Mouse (Mus musculus) MEL (cell line): ENCODE data around the gene Ubtf. TPM values are rescaled to one million over a fixed set of nuclear protein-coding genes. Genes with fewer than 3 reads are reported as not detected.

Experiments
- DNase-seq: peaks from one replicate; pipeline ENCODE4 v3.0.0; 2011; ENCODE audit warnings: low read depth, low spot score
- H3K27ac ChIP-seq: 2 replicates; pipeline ENCODE4 v1.5.1; 2012; ENCODE audit warnings: low read depth, mild to moderate bottlenecking, control low read depth, low read length, moderate library complexity; ENCODE audit not compliant: control insufficient read depth
- H3K27me3 ChIP-seq, 2 experiments: fragments of 150-350 bp in 1 of 2; sonication (generic) in 1 of 2; 2 replicates each; pipeline ENCODE4 v1.6.1; 2012; ENCODE audit warnings: low read length in 2 of 2, mild to moderate bottlenecking in 2 of 2, improper control_type of control experiment in 1 of 2, moderate library complexity in 1 of 2; ENCODE audit not compliant: insufficient read depth in 2 of 2, control insufficient read depth in 1 of 2
- H3K36me3 ChIP-seq, 2 experiments: 2 replicates each; pipeline ENCODE4 v1.6.1; 2012 to 2014; ENCODE audit warnings: low read length in 2 of 2, improper control_type of control experiment in 1 of 2, inconsistent platforms in 1 of 2, mild to moderate bottlenecking in 1 of 2; ENCODE audit not compliant: insufficient read depth in 2 of 2, control insufficient read depth in 1 of 2
- H3K4me1 ChIP-seq, 2 experiments: fragments of 150-350 bp in 1 of 2; sonication (generic) in 1 of 2; 2 replicates each; pipeline ENCODE4 v1.6.1; 2012; ENCODE audit warnings: low read length in 2 of 2, improper control_type of control experiment in 1 of 2, mild to moderate bottlenecking in 1 of 2; ENCODE audit not compliant: insufficient read depth in 2 of 2, control insufficient read depth in 1 of 2
- H3K4me3 ChIP-seq, 2 experiments: fragments of 150-350 bp in 1 of 2; sonication (generic) in 1 of 2; 2 replicates each; pipeline ENCODE4 v1.5.1; 2012; ENCODE audit warnings: low read depth in 2 of 2, low read length in 2 of 2, mild to moderate bottlenecking in 2 of 2, moderate library complexity in 2 of 2, control low read depth in 1 of 2, improper control_type of control experiment in 1 of 2; ENCODE audit not compliant: control insufficient read depth in 1 of 2, insufficient read depth in 1 of 2
- H3K79me2 ChIP-seq: 2 replicates; pipeline ENCODE4 v1.6.1; 2012; ENCODE audit warnings: mild to moderate bottlenecking, low read length, moderate library complexity; ENCODE audit not compliant: control insufficient read depth, poor library complexity, insufficient read depth
- H3K9ac ChIP-seq: 2 replicates; pipeline ENCODE4 v1.6.1; 2012; ENCODE audit warnings: low read depth, mild to moderate bottlenecking, control low read depth, low read length, moderate library complexity; ENCODE audit not compliant: control insufficient read depth, poor library complexity, severe bottlenecking
- H3K9me3 ChIP-seq: fragments of 150-350 bp; sonication (generic); replicated peaks from 2 replicates; pipeline ENCODE4 v1.6.1; 2012; ENCODE audit warnings: mild to moderate bottlenecking, low read length, improper control_type of control experiment, moderate library complexity; ENCODE audit not compliant: insufficient read depth
- CHD1 ChIP-seq: IDR thresholded peaks from 2 replicates; pipeline ENCODE4 v1.6.1; 2012; ENCODE audit warnings: low read depth, mild to moderate bottlenecking, inconsistent platforms, low read length, improper control_type of control experiment
- CHD2 ChIP-seq: IDR thresholded peaks from 2 replicates; pipeline ENCODE4 v1.6.1; 2011; ENCODE audit warnings: low read length, improper control_type of control experiment
- CTCF ChIP-seq, 3 experiments: IDR thresholded peaks in 2 of 3; conservative IDR thresholded peaks in 1 of 3; 2 replicates each; pipeline ENCODE4 v1.5.1; 2011 to 2012; ENCODE audit warnings: low read length in 3 of 3, low read depth in 2 of 3, mild to moderate bottlenecking in 2 of 3, improper control_type of control experiment in 1 of 3, inconsistent platforms in 1 of 3, mixed read lengths in 1 of 3, moderate library complexity in 1 of 3; ENCODE audit not compliant: control insufficient read depth in 1 of 3, insufficient read depth in 1 of 3, poor library complexity in 1 of 3, severe bottlenecking in 1 of 3
- E2F4 ChIP-seq: IDR thresholded peaks from 2 replicates; pipeline ENCODE4 v1.6.1; 2011; ENCODE audit warnings: low read depth, low read length, improper control_type of control experiment, borderline replicate concordance
- ELF1 ChIP-seq: IDR thresholded peaks from 2 replicates; pipeline ENCODE4 v1.6.1; 2014; ENCODE audit warnings: low read depth, mild to moderate bottlenecking, inconsistent platforms, low read length, improper control_type of control experiment, moderate library complexity
- EP300 ChIP-seq, 2 experiments: IDR thresholded peaks; 2 replicates each; pipeline ENCODE4 v1.6.1; 2011; ENCODE audit warnings: improper control_type of control experiment in 2 of 2, low read length in 2 of 2, low read depth in 1 of 2, mild to moderate bottlenecking in 1 of 2
- GABPA ChIP-seq: IDR thresholded peaks from 2 replicates; pipeline ENCODE4 v1.6.1; 2012; ENCODE audit warnings: low read depth, mild to moderate bottlenecking, inconsistent platforms, low read length, improper control_type of control experiment, moderate library complexity
- GATA1 ChIP-seq: IDR thresholded peaks from 2 replicates; pipeline ENCODE4 v1.6.1; 2011; ENCODE audit warnings: low read depth, low read length, improper control_type of control experiment
- HCFC1 ChIP-seq: IDR thresholded peaks from 2 replicates; pipeline ENCODE4 v1.6.1; 2012; ENCODE audit warnings: low read depth, mild to moderate bottlenecking, inconsistent platforms, low read length, improper control_type of control experiment, moderate library complexity
- JUND ChIP-seq: IDR thresholded peaks from 2 replicates; pipeline ENCODE4 v1.6.1; 2011; ENCODE audit warnings: low read depth, mild to moderate bottlenecking, improper control_type of control experiment, low read length
- KAT2A ChIP-seq: conservative IDR thresholded peaks from 2 replicates; pipeline ENCODE4 v1.6.1; 2012; ENCODE audit warnings: low read depth, low read length, improper control_type of control experiment, inconsistent platforms
- MAX ChIP-seq: IDR thresholded peaks from 2 replicates; pipeline ENCODE4 v1.6.1; 2011; ENCODE audit warnings: low read length, improper control_type of control experiment
- MEF2A ChIP-seq: IDR thresholded peaks from 2 replicates; pipeline ENCODE4 v1.6.1; 2014; ENCODE audit warnings: low read depth, mild to moderate bottlenecking, inconsistent platforms, low read length, improper control_type of control experiment; ENCODE audit not compliant: poor library complexity, insufficient replicate concordance, severe bottlenecking; ENCODE audit errors: extremely low read depth
- MXI1 ChIP-seq: IDR thresholded peaks from 2 replicates; pipeline ENCODE4 v1.6.1; 2011; ENCODE audit warnings: mild to moderate bottlenecking, low read depth, low read length, improper control_type of control experiment
- MYB ChIP-seq: IDR thresholded peaks from 2 replicates; pipeline ENCODE4 v1.6.1; 2011; ENCODE audit warnings: mild to moderate bottlenecking, low read depth, low read length, improper control_type of control experiment
- MYC ChIP-seq: IDR thresholded peaks from 2 replicates; pipeline ENCODE4 v1.6.1; 2011; ENCODE audit warnings: low read depth, mild to moderate bottlenecking, low read length, improper control_type of control experiment, moderate library complexity
- NELFE ChIP-seq: IDR thresholded peaks from 2 replicates; pipeline ENCODE4 v1.6.1; 2011; ENCODE audit warnings: low read depth, low read length, improper control_type of control experiment
- POLR2A ChIP-seq, 2 experiments: IDR thresholded peaks; 2 replicates each; pipeline ENCODE4 v1.6.1; 2011 to 2012; ENCODE audit warnings: low read length in 2 of 2, mild to moderate bottlenecking in 2 of 2, control low read depth in 1 of 2, improper control_type of control experiment in 1 of 2, low read depth in 1 of 2, moderate library complexity in 1 of 2; ENCODE audit not compliant: control insufficient read depth in 1 of 2, insufficient read depth in 1 of 2, poor library complexity in 1 of 2
- POLR2AphosphoS5 ChIP-seq: IDR thresholded peaks from 2 replicates; pipeline ENCODE4 v1.6.1; 2012; ENCODE audit warnings: low read depth, borderline replicate concordance, mild to moderate bottlenecking, inconsistent platforms, low read length, moderate library complexity, mixed read lengths
- RCOR1 ChIP-seq: IDR thresholded peaks from 2 replicates; pipeline ENCODE4 v1.6.1; 2012; ENCODE audit warnings: low read depth, mild to moderate bottlenecking, inconsistent platforms, low read length, improper control_type of control experiment
- SIN3A ChIP-seq: IDR thresholded peaks from 2 replicates; pipeline ENCODE4 v1.6.1; 2012; ENCODE audit warnings: low read length, improper control_type of control experiment, inconsistent platforms
- SMC3 ChIP-seq: IDR thresholded peaks from 2 replicates; pipeline ENCODE4 v1.6.1; 2011; ENCODE audit warnings: low read depth, low read length, improper control_type of control experiment
- TAL1 ChIP-seq: IDR thresholded peaks from 2 replicates; pipeline ENCODE4 v1.6.1; 2012; ENCODE audit warnings: mild to moderate bottlenecking, inconsistent platforms, low read length, moderate library complexity, mixed read lengths
- TCF12 ChIP-seq: IDR thresholded peaks from 2 replicates; pipeline ENCODE4 v1.6.1; 2014; ENCODE audit warnings: low read depth, mild to moderate bottlenecking, inconsistent platforms, low read length, improper control_type of control experiment, moderate library complexity
- UBTF ChIP-seq: IDR thresholded peaks from 2 replicates; pipeline ENCODE4 v1.6.1; 2012; ENCODE audit warnings: low read depth, mild to moderate bottlenecking, inconsistent platforms, low read length, improper control_type of control experiment, moderate library complexity, borderline replicate concordance; ENCODE audit not compliant: insufficient read depth
- USF1 ChIP-seq: IDR thresholded peaks from 2 replicates; pipeline ENCODE4 v1.6.1; 2014; ENCODE audit warnings: low read depth, mild to moderate bottlenecking, inconsistent platforms, low read length, improper control_type of control experiment, moderate library complexity
- ZC3H11A ChIP-seq: IDR thresholded peaks from 2 replicates; pipeline ENCODE4 v1.6.1; 2012; ENCODE audit warnings: low read depth, mild to moderate bottlenecking, inconsistent platforms, low read length, improper control_type of control experiment
- ZKSCAN1 ChIP-seq: IDR thresholded peaks from 2 replicates; pipeline ENCODE4 v1.6.1; 2012; ENCODE audit warnings: low read depth, mild to moderate bottlenecking, inconsistent platforms, low read length, improper control_type of control experiment, moderate library complexity
- ZMIZ1 ChIP-seq: IDR thresholded peaks from 2 replicates; pipeline ENCODE4 v1.6.1; 2012; ENCODE audit warnings: low read depth, mild to moderate bottlenecking, inconsistent platforms, low read length, improper control_type of control experiment, moderate library complexity
- ZNF384 ChIP-seq: IDR thresholded peaks from 2 replicates; pipeline ENCODE4 v1.6.1; 2012; ENCODE audit warnings: low read depth, mild to moderate bottlenecking, inconsistent platforms, low read length, improper control_type of control experiment
- polyA plus RNA-seq, 2 experiments: library from polyadenylated mRNA; stranded (reverse) in 1 of 2; unstranded in 1 of 2; fragments of >175 nt in 1 of 2; fragments of >200 nt in 1 of 2; gene quantifications; 2 replicates each; pipeline versions ENCODE4 v1.2.1 to v1.2.4; 2012; ENCODE audit warnings: low replicate concordance in 2 of 2, low read depth in 1 of 2; ENCODE audit not compliant: insufficient read length in 2 of 2, insufficient read depth in 1 of 2, missing spikeins in 1 of 2
- total RNA-seq: library from RNA; depleted of rRNA; stranded (reverse); fragments of 300-350 nt; gene quantifications from 2 replicates; pipeline ENCODE4 v1.2.3, GENCODE M21; 2012

Ubtf gene
- total and polyA plus RNA-seq, 3 experiments: 76.5 to 189 (median 145) TPM

- TF ChIP-seq ZMIZ1 (peak; percentile 95), CHD2 (peak; percentile 26; the same call in 1 of the 2 replicates), CHD1 (peak; percentile 55; the same call in 1 of the 2 replicates), MAX (peak; percentile 88), MEF2A (no peak), TCF12 (peak; percentile 72), MYC (peak; percentile 91), POLR2A (IDR thresholded peaks at IDR 0.05; ENCODE audit: control insufficient read depth in 1 of 2, insufficient read depth in 1 of 2, low read depth in 1 of 2, low read length in 2 of 2, poor library complexity in 1 of 2) (peak; percentile 45 to 79), E2F4 (peak; percentile 66; the same call in 1 of the 2 replicates), ZC3H11A (no peak), POLR2AphosphoS5 (no peak), ZKSCAN1 (peak; percentile 63; the same call in 1 of the 2 replicates), ZNF384 (peak; percentile 99), MYB (no peak), CTCF (IDR thresholded peaks at IDR 0.05 in 2 of 3, conservative IDR thresholded peaks at IDR 0.05 in 1 of 3; ENCODE audit: control insufficient read depth in 1 of 3, insufficient read depth in 1 of 3, low read depth in 2 of 3, low read length in 3 of 3, poor library complexity in 1 of 3, severe bottlenecking in 1 of 3) (no peak; a peak in 1 of 6 replicates), MXI1 (peak; percentile 92), HCFC1 (peak; percentile 75), RCOR1 (0 out of 2 replicates have a peak, but pooled peaks have one; percentile 18)
Observed at GRCm38 (mm10) chr11:102316572-102317297, 2.8 kb downstream of the Ubtf start (continued).

GRCm38 (mm10) chr11:102315690-102316571 lies 3.6 kb downstream of the Ubtf start:
- DNase-seq: peak; percentile 74
- Histone ChIP-seq H3K36me3 (peaks cover 4 to 16% of the 10 kb centered on the region in 2 experiments; a peak in 3 of 4 replicates), H3K27ac (peak overlapping the region; percentile 72)
- TF ChIP-seq USF1: peak; percentile 87
- peak; percentile 81 for TF ChIP-seq CHD1
- no peak for TF ChIP-seq JUND
- no peak for TF ChIP-seq MEF2A
- no peak for TF ChIP-seq NELFE
- TF ChIP-seq KAT2A: no peak
- TF ChIP-seq UBTF: no peak
- TF ChIP-seq MYC: 0 out of 2 replicates have a peak, but pooled peaks have one; percentile 18
- no peak for TF ChIP-seq EP300 (IDR thresholded peaks at IDR 0.05; ENCODE audit: low read depth in 1 of 2, low read length in 2 of 2)
- no peak for TF ChIP-seq TAL1
- peak; percentile 37; the same call in 1 of the 2 replicates for TF ChIP-seq MAX
- TF ChIP-seq ELF1: no peak
- TF ChIP-seq SMC3: no peak
- 0 out of 2 replicates have a peak, but pooled peaks have one; percentile 19 for TF ChIP-seq GABPA
- TF ChIP-seq SIN3A: no peak; the same call in 1 of the 2 replicates
- TF ChIP-seq ZMIZ1: no peak
- TF ChIP-seq E2F4: no peak
- no peak for TF ChIP-seq RCOR1
- TF ChIP-seq GATA1: no peak
- no peak for TF ChIP-seq ZC3H11A
- no peak for TF ChIP-seq CTCF (IDR thresholded peaks at IDR 0.05 in 2 of 3, conservative IDR thresholded peaks at IDR 0.05 in 1 of 3; ENCODE audit: control insufficient read depth in 1 of 3, insufficient read depth in 1 of 3, low read depth in 2 of 3, low read length in 3 of 3, poor library complexity in 1 of 3, severe bottlenecking in 1 of 3)
- TF ChIP-seq MYB: no peak

More at GRCm38 (mm10) chr11:102315690-102316571, 3.6 kb downstream of the Ubtf start:
- H3K27me3 ChIP-seq: no peaks in the 10 kb centered on the region
- H3K9me3 ChIP-seq: no peaks in the 10 kb centered on the region
- H3K4me3 ChIP-seq: peak overlapping the region; percentile 68 to 77
- H3K4me1 ChIP-seq: peaks cover 4 to 18% of the 10 kb centered on the region in 2 experiments
- peaks cover 59% of the 10 kb centered on the region for H3K79me2 ChIP-seq
- peak overlapping the region; percentile 99 for H3K9ac ChIP-seq
